Mouse (Mus musculus): Measurements from ENCODE around the gene Rpl29. TPM values are rescaled to one million over a fixed set of nuclear protein-coding genes. Genes with fewer than 3 reads are reported as not detected.

Gene Rpl29
- polyA plus RNA-seq, 1 experiment from 2014 or later = 903 TPM

DNA sequence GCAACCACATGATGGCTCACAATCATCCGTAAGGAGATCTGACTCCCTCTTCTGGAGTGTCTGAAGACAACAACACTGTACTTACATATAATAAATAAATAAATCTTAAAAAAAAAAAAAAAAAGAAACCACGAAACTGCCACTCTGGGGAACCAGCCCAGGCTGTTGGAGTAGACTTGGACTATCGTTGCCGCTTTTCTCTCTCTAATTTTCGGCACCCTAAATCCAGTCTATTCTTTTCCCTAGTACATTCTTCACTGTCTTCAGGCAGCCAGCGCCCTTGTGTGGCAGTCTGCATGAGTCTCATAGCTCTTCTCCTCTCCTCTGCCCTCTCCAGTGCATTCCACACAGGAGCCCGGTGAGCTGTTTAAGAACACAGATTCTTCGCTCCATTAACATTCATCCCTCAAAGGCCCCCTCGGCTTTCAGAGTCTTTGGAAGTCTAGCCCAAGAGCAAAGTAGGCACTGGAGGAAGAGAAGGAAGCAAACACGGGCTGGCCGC lies 484 bp upstream of the Rpl29 start:
- no peaks in the 10 kb centered on the region for H3K9me3 ChIP-seq (ENCODE audit: control insufficient read depth, low read length)
- H3K27ac ChIP-seq (ENCODE audit: low read depth, low read length) = peak overlapping the region; percentile 93
- no peak for DNase-seq (ENCODE audit: low spot score)
- 23% methylated on average over 11 of the region's 11 CpGs for WGBS
- H3K27me3 ChIP-seq (ENCODE audit: control insufficient read depth, insufficient read depth, low read length) = no peaks in the 10 kb centered on the region
- ATAC-seq (ENCODE audit: low FRiP score) = peak; percentile 76
- peak overlapping the region; percentile 71 for H3K9ac ChIP-seq (ENCODE audit: low read depth, low read length)
- peak overlapping the region; percentile 92 for H3K4me3 ChIP-seq (ENCODE audit: low read depth, low read length)
- 0 out of 2 replicates have a peak, but pooled peaks cover 7% of the 10 kb centered on the region for H3K36me3 ChIP-seq (ENCODE audit: control insufficient read depth, insufficient read depth, low read length)
- peaks cover 5% of the 10 kb centered on the region; the same call in 1 of the 2 replicates for H3K4me1 ChIP-seq (replicated peaks; ENCODE audit: control insufficient read depth, insufficient read depth, low read length)
- peak overlapping the region; percentile 69 for H3K4me2 ChIP-seq (replicated peaks; ENCODE audit: low read depth, low read length)

DNA sequence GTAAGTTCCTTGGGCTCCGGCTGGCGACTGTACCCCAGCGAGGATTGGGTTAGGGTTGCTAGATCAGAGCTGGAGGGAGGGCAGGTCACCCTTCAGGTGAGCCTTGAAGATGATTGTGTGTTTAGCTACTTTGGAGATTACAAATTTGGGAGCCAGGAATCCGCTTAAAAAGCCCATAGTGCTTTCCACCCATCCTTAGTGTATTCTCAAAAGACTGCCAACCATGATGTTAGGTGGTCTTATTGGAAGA lies 686 bp downstream of the Rpl29 start:
- no peak for DNase-seq (ENCODE audit: low spot score)
- Histone ChIP-seq H3K36me3 (ENCODE audit: control insufficient read depth, insufficient read depth, low read length) (0 out of 2 replicates have a peak, but pooled peaks cover 7% of the 10 kb centered on the region), H3K27me3 (ENCODE audit: control insufficient read depth, insufficient read depth, low read length) (no peaks in the 10 kb centered on the region), H3K9me3 (ENCODE audit: control insufficient read depth, low read length) (no peaks in the 10 kb centered on the region), H3K4me1 (replicated peaks; ENCODE audit: control insufficient read depth, insufficient read depth, low read length) (peaks cover 5% of the 10 kb centered on the region; the same call in 1 of the 2 replicates), H3K4me3 (ENCODE audit: low read depth, low read length) (peak overlapping the region; percentile 92), H3K4me2 (replicated peaks; ENCODE audit: low read depth, low read length) (peak overlapping the region; percentile 78), H3K9ac (ENCODE audit: low read depth, low read length) (peak overlapping the region; percentile 99), H3K27ac (ENCODE audit: low read depth, low read length) (peak overlapping the region; percentile 93; the same call in 1 of the 2 replicates)
- WGBS = 5% methylated on average over 4 of the region's 4 CpGs
- ATAC-seq (ENCODE audit: low FRiP score) = no peak

DNA sequence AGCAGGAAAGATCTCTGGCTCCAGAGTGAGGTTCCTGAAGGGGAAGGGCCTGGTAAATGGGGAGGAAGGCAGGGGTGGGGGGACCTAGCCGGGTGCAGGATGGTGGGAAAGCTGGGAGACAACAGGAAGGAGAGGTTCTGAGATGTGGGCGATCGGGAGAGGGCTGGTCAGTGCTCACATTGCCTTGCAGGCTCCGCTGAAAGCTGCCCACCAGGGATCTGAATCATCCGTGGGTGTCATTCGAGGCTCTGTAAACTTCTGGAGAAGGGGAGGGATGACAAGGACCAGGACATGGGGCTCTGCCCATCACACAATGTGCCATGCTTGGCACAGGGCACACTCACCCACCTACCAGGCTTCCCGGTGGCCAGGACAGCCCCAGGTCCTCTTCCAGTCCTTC lies 4.1 kb downstream of the Rpl29 start:
- Histone ChIP-seq H3K9me3 (ENCODE audit: control insufficient read depth, low read length) (no peaks in the 10 kb centered on the region), H3K27ac (ENCODE audit: low read depth, low read length) (0 out of 2 replicates have a peak overlapping the region, but pooled peaks have one; percentile 24), H3K36me3 (ENCODE audit: control insufficient read depth, insufficient read depth, low read length) (0 out of 2 replicates have a peak, but pooled peaks cover 7% of the 10 kb centered on the region), H3K9ac (ENCODE audit: low read depth, low read length) (no peak overlapping the region), H3K27me3 (ENCODE audit: control insufficient read depth, insufficient read depth, low read length) (no peaks in the 10 kb centered on the region), H3K4me3 (ENCODE audit: low read depth, low read length) (no peak overlapping the region), H3K4me1 (replicated peaks; ENCODE audit: control insufficient read depth, insufficient read depth, low read length) (peaks cover 10% of the 10 kb centered on the region), H3K4me2 (replicated peaks; ENCODE audit: low read depth, low read length) (no peak overlapping the region)
- 79% methylated on average over 7 of the region's 7 CpGs for WGBS
- ATAC-seq (ENCODE audit: low FRiP score) (no peak), DNase-seq (ENCODE audit: low spot score) (no peak)

DNA sequence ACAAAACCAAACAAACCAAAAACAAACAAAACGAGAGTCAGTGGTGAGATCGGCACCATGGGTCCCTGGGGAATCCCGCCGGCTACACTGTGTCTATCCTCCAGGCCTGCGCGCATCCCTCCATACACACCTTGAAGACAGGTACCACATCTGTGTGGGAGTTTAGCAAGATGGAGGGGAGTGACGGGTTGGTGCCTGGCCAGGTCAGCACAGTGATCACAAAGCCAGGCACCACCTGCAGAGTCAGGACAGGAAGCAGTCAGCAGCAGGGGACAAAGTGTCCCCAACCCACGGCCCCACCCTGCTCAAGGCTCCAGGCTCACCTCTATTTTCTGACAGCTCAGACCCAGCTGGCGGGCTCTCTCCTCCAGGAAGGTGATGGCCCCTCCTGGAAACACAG lies 7.3 kb downstream of the Rpl29 start:
- WGBS = 82% methylated on average over 9 of the region's 9 CpGs

DNA sequence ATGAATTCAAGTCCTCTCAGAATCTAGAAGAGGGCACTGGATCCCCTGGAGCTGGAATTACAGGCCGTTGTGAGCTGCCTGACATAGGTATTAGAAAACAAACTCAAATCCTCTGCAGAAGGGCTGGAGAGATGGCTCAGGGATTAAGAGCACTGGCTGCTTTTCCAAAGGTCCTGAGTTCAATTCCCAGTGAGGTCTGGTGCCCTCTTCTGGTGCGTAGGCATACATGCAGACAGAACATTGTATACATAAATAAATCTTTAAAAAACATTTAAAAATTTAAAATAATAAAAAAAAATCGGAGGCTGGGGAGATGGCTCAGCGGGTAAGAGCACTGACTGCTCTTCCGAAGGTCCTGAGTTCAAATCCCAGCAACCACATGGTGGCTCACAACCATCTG lies 13.4 kb downstream of the Rpl29 start:
- Histone ChIP-seq H3K4me1 (replicated peaks; ENCODE audit: control insufficient read depth, insufficient read depth, low read length) (peaks cover under 1% of the 10 kb centered on the region), H3K36me3 (ENCODE audit: control insufficient read depth, insufficient read depth, low read length) (no peaks in the 10 kb centered on the region), H3K9ac (ENCODE audit: low read depth, low read length) (no peak overlapping the region), H3K9me3 (ENCODE audit: control insufficient read depth, low read length) (no peaks in the 10 kb centered on the region), H3K4me2 (replicated peaks; ENCODE audit: low read depth, low read length) (no peak overlapping the region), H3K27ac (ENCODE audit: low read depth, low read length) (no peak overlapping the region), H3K27me3 (ENCODE audit: control insufficient read depth, insufficient read depth, low read length) (no peaks in the 10 kb centered on the region), H3K4me3 (ENCODE audit: low read depth, low read length) (no peak overlapping the region)
- DNase-seq (ENCODE audit: low spot score) (no peak), ATAC-seq (ENCODE audit: low FRiP score) (no peak)
- WGBS = 80% methylated on average over 5 of the region's 5 CpGs

More for the DNA sequence above, 7.3 kb downstream of the Rpl29 start:
- Histone ChIP-seq H3K4me1 (replicated peaks; ENCODE audit: control insufficient read depth, insufficient read depth, low read length) (peaks cover 5% of the 10 kb centered on the region), H3K27ac (ENCODE audit: low read depth, low read length) (no peak overlapping the region), H3K27me3 (ENCODE audit: control insufficient read depth, insufficient read depth, low read length) (no peaks in the 10 kb centered on the region), H3K9ac (ENCODE audit: low read depth, low read length) (no peak overlapping the region), H3K9me3 (ENCODE audit: control insufficient read depth, low read length) (no peaks in the 10 kb centered on the region), H3K36me3 (ENCODE audit: control insufficient read depth, insufficient read depth, low read length) (0 out of 2 replicates have a peak, but pooled peaks cover 4% of the 10 kb centered on the region), H3K4me3 (ENCODE audit: low read depth, low read length) (no peak overlapping the region), H3K4me2 (replicated peaks; ENCODE audit: low read depth, low read length) (no peak overlapping the region)
- ATAC-seq (ENCODE audit: low FRiP score) (no peak), DNase-seq (ENCODE audit: low spot score) (no peak)

DNA sequence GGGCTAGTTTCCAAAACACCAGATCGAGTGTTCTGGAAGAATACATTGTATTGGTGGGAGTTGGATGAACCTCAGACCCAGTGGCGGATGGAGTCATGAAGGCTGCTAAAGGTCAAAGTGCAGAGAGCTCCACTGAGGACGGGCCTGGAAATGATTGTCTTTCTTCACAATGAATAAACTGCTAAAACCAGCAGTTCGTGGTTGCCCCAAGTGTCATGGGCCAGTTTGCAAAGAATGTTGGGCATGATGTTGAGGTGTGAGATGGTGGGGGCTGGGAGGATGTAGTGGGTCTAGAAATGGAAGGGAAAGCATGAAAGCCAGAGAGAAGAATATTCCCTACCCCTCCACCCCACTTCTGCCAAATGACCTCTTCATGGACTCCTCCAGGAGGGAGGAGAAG lies 15.6 kb downstream of the Rpl29 start:
- Histone ChIP-seq H3K27ac (ENCODE audit: low read depth, low read length) (no peak overlapping the region), H3K4me1 (replicated peaks; ENCODE audit: control insufficient read depth, insufficient read depth, low read length) (peaks cover 7% of the 10 kb centered on the region), H3K4me3 (ENCODE audit: low read depth, low read length) (no peak overlapping the region), H3K9ac (ENCODE audit: low read depth, low read length) (no peak overlapping the region), H3K4me2 (replicated peaks; ENCODE audit: low read depth, low read length) (no peak overlapping the region), H3K27me3 (ENCODE audit: control insufficient read depth, insufficient read depth, low read length) (no peaks in the 10 kb centered on the region), H3K36me3 (ENCODE audit: control insufficient read depth, insufficient read depth, low read length) (no peaks in the 10 kb centered on the region), H3K9me3 (ENCODE audit: control insufficient read depth, low read length) (no peaks in the 10 kb centered on the region)
- 67% methylated on average over 4 of the region's 4 CpGs for WGBS
- ATAC-seq (ENCODE audit: low FRiP score) (no peak), DNase-seq (ENCODE audit: low spot score) (no peak)

DNA sequence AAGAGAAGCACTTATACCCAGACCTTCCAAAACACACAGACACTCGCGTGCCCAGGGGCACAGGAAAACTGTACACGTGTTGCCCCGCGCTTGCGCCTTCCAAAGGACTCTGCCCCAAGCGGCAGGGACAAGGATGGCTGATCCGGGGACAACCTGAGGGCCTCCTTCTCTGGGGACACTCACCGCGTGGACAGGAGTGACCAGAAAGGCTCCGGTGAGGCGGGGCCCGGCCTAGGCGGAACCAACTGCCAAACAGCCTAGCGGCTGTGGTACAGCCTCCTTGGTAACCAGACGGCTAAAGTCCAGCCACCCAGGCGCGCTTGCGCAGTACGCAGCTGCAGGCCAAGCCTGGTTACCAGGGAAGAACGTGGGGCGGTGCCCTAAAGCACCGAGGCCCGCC lies 18.1 kb downstream of the Rpl29 start, which contains the start of the genes Abhd14b and Abhd14a:
Abhd14b (plus strand) TSS at position 112 of the 400 bp plus-strand sequence.
Abhd14a (minus strand) TSS at position 331 of the 400 bp plus-strand sequence.
- Histone ChIP-seq H3K36me3 (ENCODE audit: control insufficient read depth, insufficient read depth, low read length) (no peaks in the 10 kb centered on the region), H3K9me3 (ENCODE audit: control insufficient read depth, low read length) (no peaks in the 10 kb centered on the region), H3K27ac (ENCODE audit: low read depth, low read length) (peak within 1 kb of the TSS; percentile 54; the same call in 1 of the 2 replicates), H3K4me1 (replicated peaks; ENCODE audit: control insufficient read depth, insufficient read depth, low read length) (peaks cover 8% of the 10 kb centered on the region), H3K9ac (ENCODE audit: low read depth, low read length) (peak within 1 kb of the TSS; percentile 60), H3K4me3 (ENCODE audit: low read depth, low read length) (peak within 1 kb of the TSS; percentile 36), H3K4me2 (replicated peaks; ENCODE audit: low read depth, low read length) (peak within 1 kb of the TSS; percentile 58), H3K27me3 (ENCODE audit: control insufficient read depth, insufficient read depth, low read length) (no peaks in the 10 kb centered on the region)
- DNase-seq (ENCODE audit: low spot score) (peak; percentile 92), ATAC-seq (ENCODE audit: low FRiP score) (peak; percentile 75)
- under 1% methylated on average over 24 of the region's 24 CpGs for WGBS

DNA sequence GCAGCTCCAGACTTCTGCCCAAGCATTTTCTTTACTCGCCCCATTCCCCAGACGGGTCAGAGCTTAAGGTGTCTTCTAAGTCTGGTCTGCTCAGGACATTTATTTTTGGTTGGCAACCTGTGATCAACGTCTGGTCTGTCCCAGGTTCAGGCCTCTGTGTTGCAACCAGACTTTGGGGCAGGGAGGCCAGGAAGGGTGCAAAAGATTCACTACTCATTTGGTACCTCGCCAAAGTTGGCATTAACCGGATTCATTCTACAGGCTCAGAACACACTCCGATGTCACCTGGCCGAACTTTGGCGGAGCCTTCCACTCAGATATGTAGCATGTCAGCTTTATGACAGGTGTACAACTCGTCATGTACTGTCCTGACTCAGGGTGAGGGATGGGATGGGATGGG lies 18.7 kb downstream of the Rpl29 start:
- Histone ChIP-seq H3K9ac (ENCODE audit: low read depth, low read length) (peak overlapping the region; percentile 60), H3K4me1 (replicated peaks; ENCODE audit: control insufficient read depth, insufficient read depth, low read length) (peaks cover 13% of the 10 kb centered on the region), H3K4me2 (replicated peaks; ENCODE audit: low read depth, low read length) (peak overlapping the region; percentile 58), H3K27me3 (ENCODE audit: control insufficient read depth, insufficient read depth, low read length) (no peaks in the 10 kb centered on the region), H3K27ac (ENCODE audit: low read depth, low read length) (peak overlapping the region; percentile 20; the same call in 1 of the 2 replicates), H3K9me3 (ENCODE audit: control insufficient read depth, low read length) (no peaks in the 10 kb centered on the region), H3K36me3 (ENCODE audit: control insufficient read depth, insufficient read depth, low read length) (no peaks in the 10 kb centered on the region), H3K4me3 (ENCODE audit: low read depth, low read length) (peak overlapping the region; percentile 36)
- ATAC-seq (ENCODE audit: low FRiP score) (peak; percentile 16; the same call in 1 of the 2 replicates), DNase-seq (ENCODE audit: low spot score) (no peak)
- WGBS = 39% methylated on average over 9 of the region's 9 CpGs

DNA sequence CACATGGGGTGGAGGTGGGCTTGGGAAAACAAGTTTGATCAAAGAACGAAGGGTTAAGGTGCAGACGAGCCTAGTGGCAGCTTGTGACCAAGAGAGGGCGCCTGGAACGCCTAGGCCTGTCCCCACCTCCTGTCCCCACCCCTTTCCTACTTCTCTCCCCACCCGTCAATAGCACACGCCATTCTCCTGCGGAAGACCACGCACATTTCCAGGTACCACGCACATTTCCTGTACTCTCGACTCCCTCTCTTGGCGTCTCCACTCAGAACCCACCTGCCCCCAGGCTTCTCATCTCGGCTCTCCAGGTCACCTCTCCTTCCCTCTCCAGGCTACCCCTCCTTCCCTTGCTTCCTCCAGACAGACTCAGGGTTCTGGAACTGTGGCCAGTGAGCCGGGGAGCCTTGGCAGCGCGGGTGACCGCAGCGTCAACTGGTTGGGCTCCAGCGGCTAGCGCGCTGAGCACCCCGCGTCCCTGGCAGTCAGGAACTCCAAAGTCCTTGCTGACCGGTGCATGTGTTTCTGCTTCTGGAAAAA lies 19.3 kb downstream of the Rpl29 start:
- WGBS = 1% methylated on average over 23 of the region's 23 CpGs

More for the DNA sequence above, 19.3 kb downstream of the Rpl29 start:
- no peaks in the 10 kb centered on the region for H3K27me3 ChIP-seq (ENCODE audit: control insufficient read depth, insufficient read depth, low read length)
- peak overlapping the region; percentile 23 for H3K4me3 ChIP-seq (ENCODE audit: low read depth, low read length)
- no peaks in the 10 kb centered on the region for H3K36me3 ChIP-seq (ENCODE audit: control insufficient read depth, insufficient read depth, low read length)
- H3K4me1 ChIP-seq (replicated peaks; ENCODE audit: control insufficient read depth, insufficient read depth, low read length) = peaks cover 14% of the 10 kb centered on the region
- peak; percentile 75 for DNase-seq (ENCODE audit: low spot score)
- H3K9ac ChIP-seq (ENCODE audit: low read depth, low read length) = peak overlapping the region; percentile 24; the same call in 1 of the 2 replicates
- H3K4me2 ChIP-seq (replicated peaks; ENCODE audit: low read depth, low read length) = peak overlapping the region; percentile 50
- H3K27ac ChIP-seq (ENCODE audit: low read depth, low read length) = no peak overlapping the region
- ATAC-seq (ENCODE audit: low FRiP score) = peak; percentile 38; the same call in 1 of the 2 replicates
- no peaks in the 10 kb centered on the region for H3K9me3 ChIP-seq (ENCODE audit: control insufficient read depth, low read length)
